Mouse (Mus musculus) kidney, embryonic 15.5 days (tissue): ENCODE results near the gene Tbce. TPM values are rescaled to one million over a fixed set of nuclear protein-coding genes. Genes with fewer than 3 reads are reported as not detected.
"Not testable (repeated sequence)": the region's sequence is repeated elsewhere in the genome, so short reads cannot be mapped to it uniquely, and the experiment has no call there.

Experiments used
- ATAC-seq: fragments of 200-750 bp; cut with Nextera tagmentation; replicated peaks from 2 replicates; pipeline ENCODE4 v1.8.0; 2017; ENCODE audit warnings: moderate TSS enrichment; ENCODE audit not compliant: low FRiP score
- H3K27ac ChIP-seq: fragments of 300-500 bp; sonication (generic); 2 replicates; pipeline ENCODE4 v1.5.1; 2015; ENCODE audit warnings: mild to moderate bottlenecking, inconsistent platforms
- H3K27me3 ChIP-seq: fragments of 300-500 bp; sonication (generic); 2 replicates; pipeline ENCODE4 v1.6.1; 2015; ENCODE audit warnings: inconsistent platforms
- H3K36me3 ChIP-seq: fragments of 300-500 bp; sonication (generic); 2 replicates; pipeline ENCODE4 v1.6.1; 2015; ENCODE audit warnings: inconsistent platforms
- H3K4me1 ChIP-seq: fragments of 300-500 bp; sonication (generic); 2 replicates; pipeline ENCODE4 v1.6.1; 2015; ENCODE audit warnings: inconsistent platforms
- H3K4me2 ChIP-seq: fragments of 300-500 bp; sonication (generic); 2 replicates; pipeline ENCODE4 v1.6.1; 2015; ENCODE audit warnings: moderate library complexity, mild to moderate bottlenecking, inconsistent platforms
- H3K4me3 ChIP-seq: fragments of 300-500 bp; sonication (generic); replicated peaks from 2 replicates; pipeline ENCODE4 v1.5.1; 2015; ENCODE audit warnings: mild to moderate bottlenecking, inconsistent platforms
- H3K9ac ChIP-seq: fragments of 300-500 bp; sonication (generic); 2 replicates; pipeline ENCODE4 v1.6.1; 2015; ENCODE audit warnings: mild to moderate bottlenecking, inconsistent platforms
- H3K9me3 ChIP-seq: fragments of 300-500 bp; sonication (generic); replicated peaks from 2 replicates; pipeline ENCODE4 v1.6.1; 2016; ENCODE audit warnings: inconsistent platforms
- WGBS: fragments of 180-500 bp; shearing (Covaris S2); methylation state at CpG from one replicate; pipeline ENCODE4 v1.1.7; 2015; ENCODE audit warnings: mixed read lengths; 5-methylcytosine and 5-hydroxymethylcytosine counted together
- polyA plus RNA-seq: library from polyadenylated mRNA; unstranded; fragments of >200 nt; fragmentation: Nextera tagmentation; extraction: Ambion mirVana; gene quantifications from 2 replicates; pipeline ENCODE4 v1.2.1, GENCODE M21; 2015

Tbce gene
- polyA plus RNA-seq, 1 experiment from 2014 or later, result 59.1 TPM

GRCm38 (mm10) chr13:13997476-13997875, 42.0 kb downstream of the Tbce start:
- Histone ChIP-seq H3K36me3 (peaks cover 96% of the 10 kb centered on the region), H3K4me2 (no peak overlapping the region), H3K4me3 (no peak overlapping the region), H3K9ac (no peak overlapping the region), H3K27ac (no peak overlapping the region), H3K27me3 (no peaks in the 10 kb centered on the region), H3K9me3 (no peaks in the 10 kb centered on the region), H3K4me1 (no peaks in the 10 kb centered on the region)
- ATAC-seq, result no peak
- whole genome bisulfite sequencing, result 74% methylated on average over 5 of the region's 5 CpGs

GRCm38 (mm10) chr13:13995046-13995445, 44.4 kb downstream of the Tbce start:
- H3K4me3 ChIP-seq, result no peak overlapping the region
- no peak overlapping the region for H3K9ac ChIP-seq
- no peaks in the 10 kb centered on the region for H3K9me3 ChIP-seq
- no peak overlapping the region for H3K4me2 ChIP-seq
- ATAC-seq, result no peak
- H3K27me3 ChIP-seq, result no peaks in the 10 kb centered on the region
- H3K27ac ChIP-seq, result no peak overlapping the region
- peaks cover 90% of the 10 kb centered on the region for H3K36me3 ChIP-seq
- WGBS, result 64% methylated on average over 5 of the region's 5 CpGs
- no peaks in the 10 kb centered on the region for H3K4me1 ChIP-seq

DNA sequence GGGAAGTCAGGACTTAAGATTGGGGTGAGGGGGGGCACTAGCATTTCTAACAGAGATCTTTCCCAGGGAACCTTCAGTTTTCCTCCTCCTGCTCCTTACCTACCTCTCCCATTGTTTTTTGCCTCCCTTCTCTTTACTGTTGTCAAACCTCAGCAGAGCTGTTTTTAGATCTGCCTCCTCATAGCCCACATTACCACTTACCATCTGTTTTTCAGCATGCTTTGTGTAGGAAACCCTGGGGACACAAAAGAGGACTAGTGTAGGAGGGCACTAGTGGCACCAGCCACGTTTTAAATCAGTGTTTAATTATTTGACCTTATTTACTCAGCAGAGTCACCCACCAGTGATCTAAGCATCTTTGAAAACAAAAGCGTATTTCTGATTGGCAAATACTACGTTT, 46.4 kb downstream of the Tbce start:
- Histone ChIP-seq H3K36me3 (peaks cover 81% of the 10 kb centered on the region), H3K4me3 (no peak overlapping the region), H3K4me1 (no peaks in the 10 kb centered on the region), H3K27ac (no peak overlapping the region), H3K9me3 (no peaks in the 10 kb centered on the region), H3K4me2 (no peak overlapping the region), H3K9ac (no peak overlapping the region), H3K27me3 (no peaks in the 10 kb centered on the region)
- 74% methylated on average over 3 of the region's 3 CpGs for WGBS
- ATAC-seq, result no peak

- Histone ChIP-seq H3K9ac (no peak overlapping the region), H3K4me2 (no peak overlapping the region), H3K4me3 (no peak overlapping the region), H3K4me1 (no peaks in the 10 kb centered on the region), H3K27me3 (no peaks in the 10 kb centered on the region), H3K27ac (no peak overlapping the region), H3K36me3 (peaks cover 60% of the 10 kb centered on the region), H3K9me3 (no peaks in the 10 kb centered on the region)
- ATAC-seq, result no peak
- WGBS, result 73% methylated on average over 2 of the region's 2 CpGs
These were observed 49.0 kb downstream of the Tbce start for GRCm38 (mm10) chr13:13990391-13990790.

GRCm38 (mm10) chr13:13989135-13989534, 50.3 kb downstream of the Tbce start:
- Histone ChIP-seq H3K4me3 (no peak overlapping the region), H3K27me3 (no peaks in the 10 kb centered on the region), H3K27ac (no peak overlapping the region), H3K36me3 (peaks cover 49% of the 10 kb centered on the region), H3K4me1 (no peaks in the 10 kb centered on the region), H3K4me2 (no peak overlapping the region), H3K9ac (no peak overlapping the region), H3K9me3 (no peaks in the 10 kb centered on the region)
- WGBS, result 95% methylated on average over 2 of the region's 2 CpGs
- ATAC-seq, result no peak

DNA sequence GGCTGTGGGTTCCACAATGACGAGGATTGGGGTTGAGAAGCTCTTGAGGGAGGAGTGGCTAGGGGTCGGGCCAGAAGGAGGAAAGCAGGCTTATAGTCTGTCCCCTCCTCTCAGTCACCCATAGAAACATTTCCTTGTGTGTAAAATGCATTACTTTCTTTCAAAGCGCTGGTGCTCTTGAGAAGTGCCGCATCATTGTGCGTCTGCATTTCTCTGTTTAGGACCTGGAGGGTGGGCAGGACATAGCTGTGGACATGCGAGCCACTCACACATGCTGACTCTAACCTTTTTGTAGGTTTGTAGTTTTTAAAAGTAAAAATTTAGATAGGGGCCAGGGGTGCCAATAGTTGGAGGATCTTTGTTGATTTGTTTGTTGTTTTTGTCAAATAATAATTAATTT, 55.9 kb downstream of the Tbce start:
- no peak for ATAC-seq
- Histone ChIP-seq H3K9ac (no peak overlapping the region), H3K36me3 (peaks cover 5% of the 10 kb centered on the region; the same call in 1 of the 2 replicates), H3K27me3 (no peaks in the 10 kb centered on the region), H3K4me2 (no peak overlapping the region), H3K4me3 (no peak overlapping the region), H3K27ac (no peak overlapping the region), H3K4me1 (no peaks in the 10 kb centered on the region), H3K9me3 (no peaks in the 10 kb centered on the region)
- 88% methylated on average over 6 of the region's 6 CpGs for WGBS

GRCm38 (mm10) chr13:13981842-13982241, 57.6 kb downstream of the Tbce start:
- not testable (repeated sequence) for ATAC-seq

DNA sequence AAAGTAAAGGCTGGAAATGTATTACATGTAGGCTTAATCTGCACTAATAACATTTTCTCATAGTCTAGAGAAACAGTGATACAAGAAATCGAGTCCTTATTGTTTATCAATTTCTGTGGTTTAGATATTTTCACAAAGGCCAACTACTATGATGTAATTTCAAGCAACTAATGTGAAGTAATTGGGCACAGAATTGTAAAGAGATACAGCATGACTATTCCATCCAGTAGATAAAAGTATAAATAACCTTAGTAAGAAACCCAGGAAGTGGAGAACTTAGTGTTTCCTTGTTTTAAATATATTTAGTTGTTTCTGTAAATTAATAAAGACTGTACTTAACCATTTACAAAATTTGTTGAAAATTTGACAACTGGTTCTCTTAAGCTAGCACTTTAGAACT, 69.6 kb downstream of the Tbce start:
- Histone ChIP-seq H3K27me3 (no peaks in the 10 kb centered on the region), H3K4me2 (no peak overlapping the region), H3K9ac (no peak overlapping the region), H3K36me3 (peaks cover 17% of the 10 kb centered on the region; the same call in 1 of the 2 replicates), H3K27ac (no peak overlapping the region), H3K9me3 (no peaks in the 10 kb centered on the region), H3K4me1 (peaks cover 5% of the 10 kb centered on the region; the same call in 1 of the 2 replicates), H3K4me3 (no peak overlapping the region)
- 87% methylated on average over 1 of the region's 1 CpGs for WGBS
- ATAC-seq, result no peak

More at GRCm38 (mm10) chr13:13981842-13982241, 57.6 kb downstream of the Tbce start:
- not testable (repeated sequence) for H3K4me2 ChIP-seq, H3K9ac ChIP-seq, H3K4me3 ChIP-seq, H3K27me3 ChIP-seq, H3K36me3 ChIP-seq, H3K9me3 ChIP-seq, H3K27ac ChIP-seq, H3K4me1 ChIP-seq
- WGBS, result 89% methylated on average over 1 of the region's 1 CpGs

DNA sequence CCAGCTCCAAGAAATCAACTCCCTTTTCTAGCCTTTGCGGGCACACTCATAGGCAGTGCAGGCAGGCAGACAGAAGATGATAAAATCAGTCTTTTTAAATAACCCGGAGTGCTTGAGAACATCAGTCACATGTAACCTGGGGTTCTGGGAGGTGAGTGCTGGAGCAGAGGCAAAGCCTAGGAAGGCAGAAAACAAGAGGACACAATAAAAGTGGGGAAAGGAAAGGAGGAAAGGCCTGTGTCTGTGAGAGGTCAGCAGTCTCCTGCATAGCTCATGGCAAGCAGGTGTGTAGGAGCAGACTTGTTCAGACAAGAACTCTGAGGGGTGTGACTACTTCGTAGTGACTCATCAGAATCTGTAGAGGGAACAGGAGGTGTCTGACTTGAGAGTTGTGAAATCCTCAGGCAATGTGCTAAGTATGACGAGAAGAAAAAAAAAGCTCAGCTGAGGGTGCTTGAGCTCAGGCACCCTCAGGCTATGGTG, 70.8 kb downstream of the Tbce start:
- Histone ChIP-seq H3K4me2 (no peak overlapping the region), H3K36me3 (peaks cover 17% of the 10 kb centered on the region; the same call in 1 of the 2 replicates), H3K9ac (no peak overlapping the region), H3K4me3 (no peak overlapping the region), H3K27me3 (no peaks in the 10 kb centered on the region), H3K27ac (no peak overlapping the region), H3K9me3 (no peaks in the 10 kb centered on the region), H3K4me1 (peaks cover 5% of the 10 kb centered on the region; the same call in 1 of the 2 replicates)
- WGBS, result 79% methylated on average over 4 of the region's 4 CpGs
- no peak; the same call in 1 of the 2 replicates for ATAC-seq

- no peak for ATAC-seq
- 69% methylated on average over 4 of the region's 4 CpGs for WGBS
- no peak overlapping the region for H3K4me3 ChIP-seq
- H3K27ac ChIP-seq, result no peak overlapping the region
- no peaks in the 10 kb centered on the region for H3K9me3 ChIP-seq
- no peak overlapping the region for H3K4me2 ChIP-seq
- H3K9ac ChIP-seq, result no peak overlapping the region
- peaks cover 14% of the 10 kb centered on the region; the same call in 1 of the 2 replicates for H3K36me3 ChIP-seq
- no peaks in the 10 kb centered on the region for H3K27me3 ChIP-seq
- peaks cover 5% of the 10 kb centered on the region; the same call in 1 of the 2 replicates for H3K4me1 ChIP-seq
These were observed 73.3 kb downstream of the Tbce start for GRCm38 (mm10) chr13:13966172-13966571.

DNA sequence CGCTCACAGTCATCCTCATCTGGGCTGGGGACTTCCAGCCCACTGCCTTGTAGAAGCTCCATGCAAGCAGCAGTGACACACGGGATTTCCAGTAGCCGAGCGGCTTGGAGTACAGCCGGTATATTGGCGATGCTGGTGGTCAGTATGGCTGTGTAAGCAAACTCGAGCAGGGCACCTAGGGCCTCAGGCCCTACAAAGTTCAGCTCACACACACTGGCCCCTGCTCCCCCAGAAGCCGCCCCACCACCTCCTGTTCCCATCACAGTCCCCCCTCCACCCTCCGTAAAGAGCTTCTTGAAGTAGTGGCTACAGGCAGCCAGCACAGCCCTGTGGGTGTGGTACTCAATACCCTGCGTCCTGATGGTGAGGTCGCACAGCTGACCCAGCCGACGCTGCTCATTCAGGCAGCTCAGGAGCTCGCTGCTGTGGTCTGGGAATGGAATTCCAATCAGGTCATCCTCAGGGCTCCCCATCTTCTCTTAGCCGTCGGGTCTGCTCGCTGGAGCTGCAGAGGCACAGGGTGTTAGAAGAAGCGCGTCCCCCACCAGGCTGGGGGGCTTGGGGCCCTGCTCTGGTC, 74.0 kb downstream of the Tbce start:
- 64% methylated on average over 19 of the region's 19 CpGs for WGBS
- Histone ChIP-seq H3K27me3 (no peaks in the 10 kb centered on the region), H3K27ac (no peak overlapping the region), H3K4me2 (no peak overlapping the region), H3K4me3 (no peak overlapping the region), H3K36me3 (peaks cover 12% of the 10 kb centered on the region; the same call in 1 of the 2 replicates), H3K9ac (no peak overlapping the region), H3K4me1 (peaks cover 5% of the 10 kb centered on the region; the same call in 1 of the 2 replicates), H3K9me3 (no peaks in the 10 kb centered on the region)
- ATAC-seq, result peak; percentile 52; the same call in 1 of the 2 replicates

DNA sequence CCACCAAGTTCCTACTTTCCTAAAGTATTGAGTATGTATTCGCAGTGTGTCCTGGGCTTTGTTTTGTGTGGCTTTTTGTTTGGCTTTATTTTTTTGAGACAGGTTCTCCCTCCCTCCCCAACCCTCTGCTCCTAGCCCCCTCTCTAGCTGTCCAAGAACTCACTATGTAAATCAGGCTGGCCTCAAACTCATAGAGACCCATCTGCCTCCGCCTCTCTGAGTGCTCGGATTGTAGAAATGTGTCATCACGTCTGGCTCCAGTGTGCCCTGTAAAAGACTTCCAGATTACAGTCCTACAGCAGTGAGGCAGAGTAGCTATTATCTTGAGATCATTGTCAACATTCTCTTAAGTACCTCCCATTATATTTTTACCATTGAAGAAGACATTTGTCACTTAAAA, 78.4 kb downstream of the Tbce start:
- 87% methylated on average over 4 of the region's 4 CpGs for WGBS
- Histone ChIP-seq H3K27ac (no peak overlapping the region), H3K4me2 (no peak overlapping the region), H3K4me1 (peaks cover 10% of the 10 kb centered on the region; the same call in 1 of the 2 replicates), H3K9me3 (no peaks in the 10 kb centered on the region), H3K36me3 (0 out of 2 replicates have a peak, but pooled peaks cover 3% of the 10 kb centered on the region), H3K9ac (no peak overlapping the region), H3K27me3 (no peaks in the 10 kb centered on the region), H3K4me3 (no peak overlapping the region)
- no peak for ATAC-seq

GRCm38 (mm10) chr13:13960211-13960610, 79.2 kb downstream of the Tbce start:
- no peak for ATAC-seq

More at GRCm38 (mm10) chr13:13960211-13960610, 79.2 kb downstream of the Tbce start:
- Histone ChIP-seq H3K36me3 (0 out of 2 replicates have a peak, but pooled peaks cover 3% of the 10 kb centered on the region), H3K4me2 (no peak overlapping the region), H3K9ac (no peak overlapping the region), H3K9me3 (no peaks in the 10 kb centered on the region), H3K4me1 (peaks cover 12% of the 10 kb centered on the region), H3K27ac (no peak overlapping the region), H3K27me3 (no peaks in the 10 kb centered on the region), H3K4me3 (no peak overlapping the region)
- WGBS, result 93% methylated on average over 4 of the region's 4 CpGs
